Mouse (Mus musculus): Measurements from ENCODE around the gene Adamtsl3. TPM values are rescaled to one million over a fixed set of nuclear protein-coding genes. Genes with fewer than 3 reads are reported as not detected.

Gene Adamtsl3
- polyA plus RNA-seq, 1 experiment from 2014 or later = 0.68 TPM

Other genes starting within 250 kb of the Adamtsl3 start
- 7.9 and 8.7 TPM in 2 replicates for gene Sh3gl3, start 161.9 kb upstream of the Adamtsl3 start, polyA plus RNA-seq (2015; fragmentation: Nextera tagmentation; extraction: Ambion mirVana)